Comparison of ENCODE assay signal across 9 mouse cellular contexts in genomic region chr1:119049812-119050615, GRCm38 (mm10). TPM values are rescaled to one million over a fixed set of nuclear protein-coding genes. Genes with fewer than 3 reads are reported as not detected.
DNase-seq lines count a peak whose midpoint lies in the region; ATAC-seq and TF ChIP-seq lines count a peak whose summit lies in the region.
"Had no signal": no experiment of that assay in that cellular context is flagged by ENCODE, and none has a peak within 500 bp of the region (broad histone marks: within the 10 kb centered on the region; RNA-seq: fewer than 3 reads in every experiment).

No protein-coding gene starts in this region.

- H3K27me3 ChIP-seq in hindbrain, embryonic 13.5 days: peaks cover 47% of the 10 kb centered on the region
- peaks cover 98% of the 10 kb centered on the region for H3K27me3 ChIP-seq in liver, embryonic 12.5 days (replicated peaks)

- peak in 1 of 2 experiments; percentile 46 for DNase-seq in layer of hippocampus, adult 2 months (ENCODE audit: low spot score in 2 of 2)
- no peak for DNase-seq in layer of hippocampus, postnatal 25 days (ENCODE audit: extremely low spot score in 1 of 2, low spot score in 1 of 2)
- peak; percentile 46 for DNase-seq in embryo, embryonic 9.5 days (ENCODE audit: extremely low spot score)
- peak; percentile 50 for DNase-seq in neural tube, embryonic 10.5 days (ENCODE audit: extremely low spot score, low spot score)
- no peak for DNase-seq in liver
- DNase-seq in adrenal gland, adult 18-20 months (ENCODE audit: low spot score in 2 of 2): no peak

- peak overlapping the region; percentile 77 for H3K27ac ChIP-seq in layer of hippocampus, adult 2 months
- peak overlapping the region; percentile 30; the same call in 1 of the 2 replicates for H3K27ac ChIP-seq in hindbrain, embryonic 13.5 days
- no peak overlapping the region for H3K27ac ChIP-seq in liver, embryonic 12.5 days

- WGBS in hindbrain, embryonic 13.5 days: 6% methylated on average over 10 of the region's 10 CpGs
- 22% methylated on average over 10 of the region's 10 CpGs for WGBS in liver, embryonic 12.5 days (ENCODE audit: insufficient replicate concordance)

- no peak for ATAC-seq in hindbrain, embryonic 13.5 days (ENCODE audit: low FRiP score)
- no peak for ATAC-seq in liver, embryonic 12.5 days

- peak overlapping the region; percentile 91 for H3K4me2 ChIP-seq in hindbrain, embryonic 13.5 days
- H3K4me2 ChIP-seq in liver, embryonic 12.5 days: no peak overlapping the region

- no peak overlapping the region for H3K9ac ChIP-seq in hindbrain, embryonic 13.5 days
- H3K9ac ChIP-seq in liver, embryonic 12.5 days: no peak overlapping the region

- no peak for TF ChIP-seq CTCF in layer of hippocampus, adult 2 months (conservative IDR thresholded peaks at IDR 0.05)

- peaks cover 63% of the 10 kb centered on the region for H3K4me1 ChIP-seq in hindbrain, embryonic 13.5 days (replicated peaks)
- H3K4me1 ChIP-seq in liver, embryonic 12.5 days: 0 out of 2 replicates have a peak, but pooled peaks cover 6% of the 10 kb centered on the region

- H3K4me3 ChIP-seq in layer of hippocampus, adult 2 months: no peak overlapping the region; the same call in 1 of the 2 replicates
- H3K4me3 ChIP-seq in hindbrain, embryonic 13.5 days: no peak overlapping the region
- no peak overlapping the region for H3K4me3 ChIP-seq in liver, embryonic 12.5 days

- no peaks in the 10 kb centered on the region for H3K36me3 ChIP-seq in hindbrain, embryonic 13.5 days
- no peaks in the 10 kb centered on the region for H3K36me3 ChIP-seq in liver, embryonic 12.5 days
- H3K36me3 ChIP-seq: G1E had no signal

- H3K9me3 ChIP-seq in hindbrain, embryonic 13.5 days: no peaks in the 10 kb centered on the region
- H3K9me3 ChIP-seq in liver, embryonic 12.5 days (replicated peaks): no peaks in the 10 kb centered on the region

RNA-seq across cellular contexts. Expression of gene Gli2, which starts 3.4 kb away (rescaled TPM):
- total RNA-seq in layer of hippocampus, adult 2 months (2021): 1 to 10 TPM; 4.6 to 4.8 TPM
- 1 to 10 TPM; 3.4 to 4.1 TPM for total RNA-seq in layer of hippocampus, postnatal 25 days (2021)
- 1.7 and 2.1 TPM in 2 replicates for polyA plus RNA-seq in hindbrain, embryonic 13.5 days (2015; fragmentation: Nextera tagmentation; extraction: Ambion mirVana)
- 1 to 10 TPM in 1 of 2 experiments, under 1 TPM in 1; 0.53 to 1.1 TPM for total RNA-seq in adrenal gland, adult 18-20 months (2021)
- polyA plus RNA-seq in liver, embryonic 12.5 days (2016; fragmentation: Nextera tagmentation; extraction: Ambion mirVana): 0.87 and 1.1 TPM in 2 replicates
- polyA plus RNA-seq: G1E had no signal

Comparison
In these comparisons a context has a peak if more than half of its experiments do, and no peak if none do; other contexts are left out.
1. DNase-seq: peak in embryo, embryonic 9.5 days (single experiment) and neural tube, embryonic 10.5 days (single experiment); none in layer of hippocampus, postnatal 25 days (0 of 2), liver (single experiment) and adrenal gland, adult 18-20 months (0 of 2).